Mouse (Mus musculus) Patski (cell line): Measurements from ENCODE around the gene Crhr2. TPM values are rescaled to one million over a fixed set of nuclear protein-coding genes. Genes with fewer than 3 reads are reported as not detected.
A peak's percentile ranks its signal among the peaks of the same experiment; 100 is the strongest.

Experiments
- ATAC-seq: fragments of 100-300 bp; one replicate; pipeline ENCODE4 v1.8.0; 2021
- CTCF ChIA-PET: fragments of 350-600 bp; sonication (Branson Sonifier 250); formaldehyde crosslinking; loops from one replicate; lab custom pipeline; 2022; ENCODE audit warnings: inconsistent platforms; lab: Charles Lee
- POLR2A ChIA-PET: fragments of 350-600 bp; sonication (Branson Sonifier 250); formaldehyde crosslinking; loops from one replicate; lab custom pipeline; 2022; ENCODE audit warnings: antibody characterized with exemption, inconsistent platforms; lab: Charles Lee
- DNase-seq: peaks from one replicate; pipeline ENCODE4 v3.0.0-alpha.2; 2011; ENCODE audit warnings: low read depth, low spot score
- H3K27me3 ChIP-seq: fragments of 371-371 bp; one replicate; pipeline ENCODE4 v1.5.1; 2021
- CTCF ChIP-seq: fragments of 100-300 bp; IDR thresholded peaks from one replicate; pipeline ENCODE4 v1.5.1; 2021
- in situ Hi-C: fragments of 300-500 bp; cut with MboI; formaldehyde crosslinking; loops from 3 replicates; pipeline ENCODE4 v1.11.1; 2018; ENCODE audit warnings: low pct_unique_long_range_greater_than_20kb, mixed read lengths
- polyA plus RNA-seq: library from polyadenylated mRNA; unstranded; gene quantifications from one replicate; pipeline ENCODE4 v1.2.3, GENCODE M21; 2021

Gene Crhr2
- polyA plus RNA-seq: not detected

- in situ Hi-C loops: no loop called here
- ChIA-PET CTCF (no interaction called here), POLR2A (no interaction called here)
- no peak for DNase-seq
- no peak for ATAC-seq
- no peak for TF ChIP-seq CTCF
- no peaks in the 10 kb centered on the region for H3K27me3 ChIP-seq
These were observed at the start of gene Crhr2 for GRCm38 (mm10) chr6:55132794-55133193. Crhr2 (minus strand) TSS chr6:55133016.

GRCm38 (mm10) chr6:55179560-55179959 lies 46.7 kb upstream of the Crhr2 start:
- in situ Hi-C loops: no loop called here
- ChIA-PET POLR2A (no interaction called here), CTCF (no interaction called here)
- DNase-seq: peak; percentile 70
- TF ChIP-seq CTCF: no peak
- no peaks in the 10 kb centered on the region for H3K27me3 ChIP-seq
- peak; percentile 87 for ATAC-seq

GRCm38 (mm10) chr6:55177060-55177732 lies 44.4 kb upstream of the Crhr2 start:
- DNase-seq (no peak), ATAC-seq (no peak)
- POLR2A ChIA-PET: no interaction called here
- TF ChIP-seq CTCF: peak; percentile 62
- H3K27me3 ChIP-seq: no peaks in the 10 kb centered on the region
- CTCF ChIA-PET: interaction anchor here (1.0 to 1.8 kb wide), 4 partner anchors 10 to 161 kb away, joined by 3 to 6 read pairs (median 4); no protein-coding TSS in a partner anchor
- in situ Hi-C loops: no loop called here

GRCm38 (mm10) chr6:55175892-55176291 lies 43.1 kb upstream of the Crhr2 start:
- CTCF ChIA-PET: no interaction called here
- no peak for TF ChIP-seq CTCF
- ATAC-seq: no peak
- POLR2A ChIA-PET: interaction anchor here (1.3 kb wide), 1 partner anchor 168 kb away, joined by 3 read pairs; no protein-coding TSS in a partner anchor
- no peak for DNase-seq
- in situ Hi-C loops: no loop called here
- H3K27me3 ChIP-seq: no peaks in the 10 kb centered on the region

DNA sequence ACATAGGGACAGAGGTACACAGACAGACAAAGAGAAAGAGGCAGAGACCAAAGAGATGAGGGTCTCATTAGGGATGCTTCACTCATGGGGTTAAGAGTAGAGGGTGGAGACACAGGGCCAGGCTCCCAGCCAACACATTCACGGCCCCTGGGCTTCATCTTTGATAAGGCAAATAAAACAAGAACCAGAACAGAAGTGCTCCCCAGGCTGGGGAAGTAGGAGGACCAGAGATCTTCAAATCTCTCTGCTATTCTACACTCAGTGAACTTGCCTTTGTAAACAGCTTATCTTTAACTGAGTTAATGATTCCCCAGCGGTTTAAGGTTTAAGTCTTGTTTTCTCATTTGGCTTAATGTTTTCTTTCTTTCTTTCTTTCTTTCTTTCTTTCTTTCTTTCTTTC lies 42.6 kb upstream of the Crhr2 start:
- ChIA-PET CTCF (no interaction called here), POLR2A (interaction anchor here (1.3 kb wide), 1 partner anchor 169 kb away, joined by 3 read pairs; no protein-coding TSS in a partner anchor)
- H3K27me3 ChIP-seq: no peaks in the 10 kb centered on the region
- in situ Hi-C loops: no loop called here
- TF ChIP-seq CTCF: no peak
- DNase-seq (no peak), ATAC-seq (no peak)

GRCm38 (mm10) chr6:55174741-55175181 lies 41.9 kb upstream of the Crhr2 start, which contains the start of gene Inmt:
Inmt (minus strand) TSS chr6:55175043.
- POLR2A ChIA-PET: interaction anchor here (0.8 kb wide), 1 partner anchor 213 kb away, joined by 3 read pairs; no protein-coding TSS in a partner anchor
- CTCF ChIA-PET: interaction anchor here (1.0 to 1.4 kb wide), 2 partner anchors 29 to 157 kb away, joined by 3 to 4 read pairs; no protein-coding TSS in a partner anchor
- in situ Hi-C loops: no loop called here
- no peak for DNase-seq
- no peak for ATAC-seq
- TF ChIP-seq CTCF: no peak
- H3K27me3 ChIP-seq: no peaks in the 10 kb centered on the region

- in situ Hi-C loops: no loop called here
- no peak for DNase-seq
- POLR2A ChIA-PET: no interaction called here
- no peak for TF ChIP-seq CTCF
- H3K27me3 ChIP-seq: no peaks in the 10 kb centered on the region
- CTCF ChIA-PET: interaction anchor here (1.0 to 1.4 kb wide), 3 partner anchors 30 to 158 kb away, joined by 3 to 5 read pairs (median 4); no protein-coding TSS in a partner anchor
- no peak for ATAC-seq
These were observed 41.1 kb upstream of the Crhr2 start for GRCm38 (mm10) chr6:55173941-55174349.

DNA sequence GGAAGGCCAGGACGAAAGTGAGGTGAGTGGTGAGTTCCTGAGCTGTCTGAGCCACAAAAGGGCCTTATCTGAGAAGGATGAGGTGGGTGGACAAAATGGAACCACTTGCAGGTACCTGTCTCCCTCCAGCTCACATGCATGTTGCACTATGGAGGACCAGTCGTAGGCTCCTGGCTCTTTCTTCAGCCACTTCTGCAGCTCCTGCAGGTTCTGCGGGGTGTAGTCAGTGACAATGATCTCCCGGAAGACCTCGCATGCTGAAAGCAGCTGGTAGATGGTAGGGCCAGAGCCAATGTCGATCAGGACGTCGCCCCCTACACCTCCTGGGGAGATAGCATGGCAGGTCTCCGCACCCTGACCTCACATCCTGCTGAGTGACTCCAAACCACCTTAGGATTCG lies 40.4 kb upstream of the Crhr2 start:
- DNase-seq (no peak), ATAC-seq (no peak)
- in situ Hi-C loops: no loop called here
- CTCF ChIA-PET: interaction anchor here (1.4 kb wide), 1 partner anchor 157 kb away, joined by 5 read pairs; no protein-coding TSS in a partner anchor
- TF ChIP-seq CTCF: no peak
- no peaks in the 10 kb centered on the region for H3K27me3 ChIP-seq
- POLR2A ChIA-PET: no interaction called here

GRCm38 (mm10) chr6:55171638-55172037 lies 38.8 kb upstream of the Crhr2 start:
- no peaks in the 10 kb centered on the region for H3K27me3 ChIP-seq
- DNase-seq: no peak
- ChIA-PET CTCF (no interaction called here), POLR2A (no interaction called here)
- peak; percentile 41 for TF ChIP-seq CTCF
- no peak for ATAC-seq
- in situ Hi-C loops: no loop called here

GRCm38 (mm10) chr6:55169818-55170217 lies 37.0 kb upstream of the Crhr2 start:
- ChIA-PET POLR2A (no interaction called here), CTCF (interaction anchor here (1.8 kb wide), 1 partner anchor 153 kb away, joined by 8 read pairs; no protein-coding TSS in a partner anchor)
- DNase-seq (no peak), ATAC-seq (no peak)
- no peaks in the 10 kb centered on the region for H3K27me3 ChIP-seq
- in situ Hi-C loops: loop anchor here (5.0 to 10.0 kb wide), 4 partner anchors 153 to 575 kb away; partner anchors contain the start of genes Fkbp14 and Plekha8
- no peak for TF ChIP-seq CTCF
